Mouse (Mus musculus) liver, postnatal 0 days (tissue): ENCODE results near the gene Cyfip1.

Source experiments
- CTCF ChIP-seq: sonication (generic); IDR thresholded peaks from 2 replicates; pipeline ENCODE4 v1.5.1; 2016; ENCODE audit warnings: antibody characterized with exemption, low read depth
- EP300 ChIP-seq: IDR thresholded peaks from 2 replicates; pipeline ENCODE4 v1.6.1; 2016; ENCODE audit warnings: antibody characterized with exemption, low read depth, mild to moderate bottlenecking

DNA sequence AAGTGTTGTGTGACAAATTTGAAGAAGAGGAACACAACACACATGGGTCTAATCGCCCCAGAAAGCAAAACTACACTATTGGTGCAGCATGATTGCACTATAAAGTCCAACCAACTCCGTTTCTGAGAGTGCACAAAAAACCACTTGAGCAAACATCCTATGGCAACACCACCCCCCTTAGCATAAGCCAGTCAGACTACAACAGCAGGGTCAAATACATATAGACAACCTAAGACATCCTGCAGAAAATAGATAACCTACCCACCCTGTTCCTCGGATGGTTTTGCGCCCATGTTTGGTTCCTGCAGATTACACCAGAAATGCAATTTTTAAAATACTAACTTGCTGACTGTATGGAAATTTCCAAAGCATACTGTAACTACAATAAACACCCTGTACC is 4.7 kb upstream of the Cyfip1 start:
- TF ChIP-seq CTCF, result no peak
- TF ChIP-seq EP300, result no peak
